13 mouse cellular contexts compared by ENCODE assay signal in the genomic region with DNA sequence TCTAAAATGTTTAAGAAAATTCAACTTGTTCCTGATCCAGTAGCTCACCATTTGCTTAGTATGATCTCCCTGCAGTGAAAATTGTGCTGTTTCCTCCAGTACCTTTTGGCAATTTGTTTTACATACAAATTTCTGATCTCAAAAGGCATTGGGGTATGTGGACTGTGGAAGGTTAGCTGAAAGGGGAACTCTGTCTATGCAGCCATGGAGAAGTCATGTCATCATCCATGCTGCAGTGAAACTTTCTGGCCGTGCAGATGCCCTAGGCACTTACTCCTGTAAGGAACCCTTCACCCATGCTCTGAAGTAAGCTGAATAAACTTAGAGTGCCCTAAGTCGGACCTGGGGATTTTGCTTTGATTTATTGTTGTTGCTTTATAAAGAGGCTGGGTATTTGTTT. TPM values are rescaled to one million over a fixed set of nuclear protein-coding genes. Genes with fewer than 3 reads are reported as not detected.
A peak's percentile ranks its signal among the peaks of the same experiment; 100 is the strongest.
DNase-seq lines count a peak whose midpoint lies in the region; ATAC-seq and TF ChIP-seq lines count a peak whose summit lies in the region.
"Had no signal": no experiment of that assay in that cellular context is flagged by ENCODE, and none has a peak within 500 bp of the region (broad histone marks: within the 10 kb centered on the region; RNA-seq: fewer than 3 reads in every experiment).

No protein-coding gene starts in this region.

- DNase-seq in liver, adult 2 months (ENCODE audit: extremely low read depth, low read depth, low spot score): peak; percentile 34
- DNase-seq in liver (no peak), MEL (ENCODE audit: low read depth, low spot score) (peak; percentile 64)
- no peak for DNase-seq in embryonic facial prominence, embryonic 10.5 days (ENCODE audit: low spot score)
- DNase-seq in cerebellum, adult 2 months: no peak
- DNase-seq in left cerebral cortex, adult 9 months (ENCODE audit: low spot score in 2 of 2): no peak
- DNase-seq: embryo, embryonic 11 days; gastrocnemius, postnatal 25 days; thymus, adult 18-20 months had no signal

- peaks cover 7% of the 10 kb centered on the region; the same call in 1 of the 2 replicates for H3K36me3 ChIP-seq in liver, adult 2 months (ENCODE audit: control insufficient read depth, insufficient read depth, low read length)
- H3K36me3 ChIP-seq in MEL (ENCODE audit: control insufficient read depth in 1 of 2, insufficient read depth in 2 of 2, low read length in 2 of 2): peaks cover 0 to 43% of the 10 kb centered on the region in 2 experiments; a peak in 2 of 4 replicates
- H3K36me3 ChIP-seq in embryonic facial prominence, embryonic 10.5 days (replicated peaks): peaks cover 4% of the 10 kb centered on the region; the same call in 1 of the 2 replicates
- H3K36me3 ChIP-seq: forebrain, embryonic 10.5 days had no signal

- no peak for TF ChIP-seq EP300 in MEL (IDR thresholded peaks at IDR 0.05; ENCODE audit: low read depth in 1 of 2, low read length in 2 of 2)

- peak overlapping the region; percentile 60 for H3K27ac ChIP-seq in liver, adult 2 months (replicated peaks; ENCODE audit: insufficient read depth, low read depth, low read length)
- H3K27ac ChIP-seq in MEL (ENCODE audit: control insufficient read depth, low read depth, low read length): peak overlapping the region; percentile 93
- no peak overlapping the region for H3K27ac ChIP-seq in embryonic facial prominence, embryonic 10.5 days (replicated peaks)
- no peak overlapping the region for H3K27ac ChIP-seq in cerebellum, adult 2 months (ENCODE audit: insufficient read depth, low read length)

- no peak for TF ChIP-seq RAD21 in MEL (IDR thresholded peaks at IDR 0.05; ENCODE audit: low read depth, low read length)

- no peaks in the 10 kb centered on the region for H3K79me2 ChIP-seq in liver, adult 2 months (ENCODE audit: control insufficient read depth, insufficient read depth, low read length)
- peaks cover 2% of the 10 kb centered on the region; the same call in 1 of the 2 replicates for H3K79me2 ChIP-seq in MEL (ENCODE audit: control insufficient read depth, insufficient read depth, low read length, poor library complexity)

- WGBS in liver, adult 2 months: 46% methylated on average over 2 of the region's 2 CpGs
- 76% methylated on average over 2 of the region's 2 CpGs for WGBS in embryonic facial prominence, embryonic 10.5 days
- 71% methylated on average over 2 of the region's 2 CpGs for WGBS in cerebellum, adult 2 months

- H3K9ac ChIP-seq in liver, adult 2 months (ENCODE audit: low read depth, low read length): 0 out of 2 replicates have a peak overlapping the region, but pooled peaks have one; percentile 49
- H3K9ac ChIP-seq in MEL (ENCODE audit: control insufficient read depth, low read depth, low read length, poor library complexity, severe bottlenecking): peak overlapping the region; percentile 47; the same call in 1 of the 2 replicates

- no peaks in the 10 kb centered on the region for H3K9me3 ChIP-seq in MEL (replicated peaks; ENCODE audit: insufficient read depth, low read length)
- no peaks in the 10 kb centered on the region for H3K9me3 ChIP-seq in embryonic facial prominence, embryonic 10.5 days
- H3K9me3 ChIP-seq: forebrain, embryonic 10.5 days; G1E had no signal

- peak; percentile 50 for ATAC-seq in granulocyte monocyte progenitor cell, adult 5-6 weeks (replicated peaks; ENCODE audit: poor library complexity, severe bottlenecking)
- ATAC-seq in megakaryocyte, adult 5-6 weeks (ENCODE audit: poor library complexity, severe bottlenecking): peak; percentile 47

- H3K4me3 ChIP-seq in liver, adult 2 months (ENCODE audit: insufficient read depth, low read depth, low read length): peak overlapping the region; percentile 19; the same call in 1 of the 2 replicates
- H3K4me3 ChIP-seq in MEL (ENCODE audit: control insufficient read depth in 1 of 2, insufficient read depth in 1 of 2, low read depth in 2 of 2, low read length in 2 of 2): peak overlapping the region in 1 of 2 experiments; percentile 60; a peak in 2 of 4 replicates
- no peak overlapping the region for H3K4me3 ChIP-seq in embryonic facial prominence, embryonic 10.5 days
- H3K4me3 ChIP-seq in cerebellum, adult 2 months (replicated peaks; ENCODE audit: insufficient read depth, low read depth, low read length): no peak overlapping the region

- no peak for TF ChIP-seq POLR2A in liver, adult 2 months (IDR thresholded peaks at IDR 0.05; ENCODE audit: extremely low read depth, insufficient read depth, low read length)
- TF ChIP-seq POLR2A in MEL (IDR thresholded peaks at IDR 0.05; ENCODE audit: control insufficient read depth in 1 of 2, insufficient read depth in 1 of 2, low read depth in 1 of 2, low read length in 2 of 2, poor library complexity in 1 of 2): no peak
- TF ChIP-seq POLR2A in cerebellum, adult 2 months (IDR thresholded peaks at IDR 0.05; ENCODE audit: borderline replicate concordance, insufficient read depth, low read length): no peak

- TF ChIP-seq CTCF in liver, adult 2 months (IDR thresholded peaks at IDR 0.05; ENCODE audit: low read depth, low read length): no peak
- no peak for TF ChIP-seq CTCF in MEL (IDR thresholded peaks at IDR 0.05 in 2 of 3, conservative IDR thresholded peaks at IDR 0.05 in 1 of 3; ENCODE audit: control insufficient read depth in 1 of 3, insufficient read depth in 1 of 3, low read depth in 2 of 3, low read length in 3 of 3, poor library complexity in 1 of 3, severe bottlenecking in 1 of 3)
- TF ChIP-seq CTCF in cerebellum, adult 2 months (IDR thresholded peaks at IDR 0.05; ENCODE audit: borderline replicate concordance, insufficient read depth, low read depth, low read length): no peak

- H3K27me3 ChIP-seq in liver, adult 2 months (ENCODE audit: control insufficient read depth, insufficient read depth, low read length): no peaks in the 10 kb centered on the region
- no peaks in the 10 kb centered on the region for H3K27me3 ChIP-seq in MEL (ENCODE audit: control insufficient read depth in 1 of 2, insufficient read depth in 2 of 2, low read length in 2 of 2)
- H3K27me3 ChIP-seq in embryonic facial prominence, embryonic 10.5 days (replicated peaks; ENCODE audit: low read depth, poor library complexity, severe bottlenecking): no peaks in the 10 kb centered on the region
- H3K27me3 ChIP-seq in cerebellum, adult 2 months (ENCODE audit: control insufficient read depth, insufficient read depth, low read length): no peaks in the 10 kb centered on the region

- H3K4me1 ChIP-seq in liver, adult 2 months (ENCODE audit: control insufficient read depth, insufficient read depth, low read length): peaks cover 13% of the 10 kb centered on the region
- peaks cover 26 to 32% of the 10 kb centered on the region in 2 experiments for H3K4me1 ChIP-seq in MEL (ENCODE audit: control insufficient read depth in 1 of 2, insufficient read depth in 2 of 2, low read length in 2 of 2)
- peaks cover 10% of the 10 kb centered on the region; the same call in 1 of the 2 replicates for H3K4me1 ChIP-seq in embryonic facial prominence, embryonic 10.5 days
- H3K4me1 ChIP-seq in cerebellum, adult 2 months (ENCODE audit: control insufficient read depth, insufficient read depth, low read length): peaks cover 13% of the 10 kb centered on the region

TF ChIP-seq in MEL, 35 proteins besides CTCF, POLR2A, EP300 and RAD21:
- TF ChIP-seq USF2 (IDR thresholded peaks at IDR 0.05; ENCODE audit: borderline replicate concordance in 1 of 2, insufficient read depth in 1 of 2, low read depth in 1 of 2, low read length in 2 of 2): no peak
- TF ChIP-seq ZKSCAN1 (IDR thresholded peaks at IDR 0.05; ENCODE audit: low read depth, low read length): no peak
- no peak for TF ChIP-seq BHLHE40 (IDR thresholded peaks at IDR 0.05; ENCODE audit: borderline replicate concordance, low read depth, low read length)
- no peak for TF ChIP-seq MAFK (IDR thresholded peaks at IDR 0.05; ENCODE audit: borderline replicate concordance, low read depth, low read length)
- TF ChIP-seq NELFE (IDR thresholded peaks at IDR 0.05; ENCODE audit: low read depth, low read length): no peak
- no peak for TF ChIP-seq ELF1 (IDR thresholded peaks at IDR 0.05; ENCODE audit: low read depth, low read length)
- no peak for TF ChIP-seq KAT2A (conservative IDR thresholded peaks at IDR 0.05; ENCODE audit: low read depth, low read length)
- TF ChIP-seq TAL1 (IDR thresholded peaks at IDR 0.05; ENCODE audit: low read length): no peak
- no peak for TF ChIP-seq POLR2AphosphoS5 (IDR thresholded peaks at IDR 0.05; ENCODE audit: borderline replicate concordance, low read depth, low read length)
- TF ChIP-seq POLR2AphosphoS2 (IDR thresholded peaks at IDR 0.05; ENCODE audit: low read length): no peak
- TF ChIP-seq SMC3 (IDR thresholded peaks at IDR 0.05; ENCODE audit: low read depth, low read length): no peak
- TF ChIP-seq MYC (IDR thresholded peaks at IDR 0.05; ENCODE audit: low read depth, low read length): no peak
- no peak for TF ChIP-seq CHD1 (IDR thresholded peaks at IDR 0.05; ENCODE audit: low read depth, low read length)

RNA-seq across cellular contexts. Expression of a gene that starts 4.7 kb away (rescaled TPM):
- 44.5 and 47.1 TPM in 2 replicates for total RNA-seq in liver, adult 2 months (2014; rRNA removed)
- 25.4 and 47.6 TPM in 2 replicates for polyA plus RNA-seq in liver, adult 2 months (2012; rRNA removed)
- total RNA-seq in MEL (2012; rRNA removed): 17.9 and 26.7 TPM in 2 replicates
- polyA plus RNA-seq in MEL (2012; ENCODE audit: insufficient read depth in 1 of 2, insufficient read length in 2 of 2, low read depth in 1 of 2, low replicate concordance in 2 of 2, missing spikeins in 1 of 2): 10 to 100 TPM in 1 of 2 experiments, not detected in 1; 28.7 TPM
- total RNA-seq in granulocyte monocyte progenitor cell, adult 5-6 weeks (2014; fragmentation: Nextera tagmentation): 26.1 and 31.9 TPM in 2 replicates
- 18.0 and 45.4 TPM in 2 replicates for total RNA-seq in granulocyte monocyte progenitor cell, adult 5-6 weeks (2017)
- 43.9 and 56.2 TPM in 2 replicates for total RNA-seq in megakaryocyte, adult 5-6 weeks (2015)
- 39.9 and 44.9 TPM in 2 replicates for total RNA-seq in megakaryocyte, adult 5-6 weeks (2017)
- 14.5 and 18.7 TPM in 2 replicates for polyA plus RNA-seq in embryonic facial prominence, embryonic 10.5 days (2016; fragmentation: Nextera tagmentation; extraction: Ambion mirVana)
- 21.4 and 23.7 TPM in 2 replicates for polyA plus RNA-seq in cerebellum, adult 2 months (2012; rRNA removed)

RNA-seq across cellular contexts. Expression of a gene that starts 5.2 kb away (rescaled TPM):
- 19.6 and 22.1 TPM in 2 replicates for total RNA-seq in liver, adult 2 months (2014; rRNA removed)
- 13.3 and 16.7 TPM in 2 replicates for polyA plus RNA-seq in liver, adult 2 months (2012; rRNA removed)
- total RNA-seq in MEL (2012; rRNA removed): 5.4 and 6.4 TPM in 2 replicates
- polyA plus RNA-seq in MEL (2012; ENCODE audit: insufficient read depth in 1 of 2, insufficient read length in 2 of 2, low read depth in 1 of 2, low replicate concordance in 2 of 2, missing spikeins in 1 of 2): 1 to 10 TPM in 1 of 2 experiments, not detected in 1; 8.9 TPM
- 19.2 and 24.4 TPM in 2 replicates for total RNA-seq in granulocyte monocyte progenitor cell, adult 5-6 weeks (2014; fragmentation: Nextera tagmentation)
- 11.2 and 14.4 TPM in 2 replicates for total RNA-seq in granulocyte monocyte progenitor cell, adult 5-6 weeks (2017)
- 11.7 and 14.8 TPM in 2 replicates for total RNA-seq in megakaryocyte, adult 5-6 weeks (2015)
- 8.5 and 9.2 TPM in 2 replicates for total RNA-seq in megakaryocyte, adult 5-6 weeks (2017)
- 1.5 and 1.8 TPM in 2 replicates for polyA plus RNA-seq in embryonic facial prominence, embryonic 10.5 days (2016; fragmentation: Nextera tagmentation; extraction: Ambion mirVana)
- polyA plus RNA-seq in cerebellum, adult 2 months (2012; rRNA removed): 6.0 and 7.2 TPM in 2 replicates

Comparison
In these comparisons a context has a peak if more than half of its experiments do, and no peak if none do; other contexts are left out.
1. DNase-seq: peak in liver, adult 2 months (single experiment) and MEL (single experiment); none in liver (single experiment), embryonic facial prominence, embryonic 10.5 days (single experiment), cerebellum, adult 2 months (0 of 2) and left cerebral cortex, adult 9 months (0 of 2).
2. H3K27ac ChIP-seq: peak in liver, adult 2 months (single experiment) and MEL (single experiment); none in embryonic facial prominence, embryonic 10.5 days (single experiment) and cerebellum, adult 2 months (single experiment).